Mouse (Mus musculus): ENCODE measurements around the gene Pyroxd1.
A peak's percentile ranks its signal among the peaks of the same experiment; 100 is the strongest.
"Not testable (repeated sequence)": the region's sequence is repeated elsewhere in the genome, so short reads cannot be mapped to it uniquely, and the experiment has no call there.

Gene Pyroxd1

DNA sequence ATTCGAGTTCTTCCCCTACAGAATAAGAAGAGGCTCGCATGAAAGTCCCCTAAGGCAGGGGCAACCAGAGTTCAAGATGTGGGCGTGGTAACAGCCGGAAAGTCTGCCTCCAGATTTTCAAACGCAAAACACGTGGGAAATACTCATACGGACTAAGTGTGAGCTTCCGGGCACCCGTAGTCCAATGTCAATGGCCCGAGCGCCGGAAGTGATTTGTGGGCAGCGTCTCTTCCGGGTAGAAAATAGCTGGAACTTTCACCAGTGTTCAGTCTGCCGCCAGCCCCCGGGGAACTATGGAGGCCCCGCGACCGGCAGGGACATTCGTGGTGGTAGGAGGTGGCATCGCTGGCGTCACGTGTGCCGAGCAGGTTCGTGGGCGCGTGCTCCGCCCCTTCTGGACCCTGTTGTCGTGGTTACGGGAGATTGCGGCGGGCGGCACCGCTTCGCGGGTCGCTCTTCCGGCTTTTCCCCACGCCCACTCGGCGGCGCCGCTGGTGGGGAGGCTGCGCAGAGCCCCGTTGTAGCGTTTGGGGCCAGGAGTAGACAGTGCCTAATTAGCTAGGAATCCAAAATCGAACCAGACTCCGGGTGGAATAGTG is at the start of gene Pyroxd1:
Pyroxd1 (plus strand) TSS at position 215 of the 599 bp plus-strand sequence.
- DNase-seq, result peak; percentile 84

DNA sequence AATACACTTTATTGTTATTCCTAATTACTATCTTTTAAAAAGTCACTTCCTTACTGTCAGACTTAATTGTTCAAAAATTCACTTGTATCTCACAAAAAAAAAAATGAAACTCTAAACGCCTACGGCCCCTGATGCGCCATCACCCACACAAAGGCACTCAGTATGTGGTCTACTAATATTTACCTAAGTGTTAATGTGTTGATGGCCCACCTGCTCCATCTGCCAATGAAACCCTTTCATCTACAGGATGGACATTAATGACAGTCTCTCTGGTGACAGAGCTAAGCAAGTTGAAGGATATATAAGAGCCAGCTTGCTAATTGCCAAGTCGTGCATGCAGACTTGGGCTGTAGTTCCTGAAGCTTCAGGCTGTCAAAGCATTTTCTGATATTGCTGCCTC is 47.4 kb upstream of the Pyroxd1 start, which contains the start of gene Iapp:
Iapp (plus strand) TSS at position 326 of the 400 bp plus-strand sequence.
- DNase-seq, result no peak

DNA sequence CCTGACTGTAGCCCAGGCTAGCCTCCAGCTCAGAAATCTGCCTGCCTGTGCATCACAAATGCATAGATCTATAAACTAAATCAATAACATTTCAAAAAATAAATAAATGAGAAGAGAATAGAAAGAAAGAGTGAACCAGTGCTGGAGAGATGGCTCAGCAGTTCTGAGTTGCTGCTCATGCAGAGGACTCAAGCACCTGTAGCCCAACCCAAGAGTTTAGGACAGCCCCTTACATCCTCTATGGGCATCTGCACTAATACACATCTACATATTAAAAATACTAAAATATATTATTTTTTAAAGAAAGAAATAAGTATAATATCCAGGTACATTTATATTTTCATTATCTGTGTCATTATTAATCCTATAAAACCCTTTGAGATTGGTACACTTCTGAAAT is 40.4 kb upstream of the Pyroxd1 start:
- DNase-seq, result no peak

DNA sequence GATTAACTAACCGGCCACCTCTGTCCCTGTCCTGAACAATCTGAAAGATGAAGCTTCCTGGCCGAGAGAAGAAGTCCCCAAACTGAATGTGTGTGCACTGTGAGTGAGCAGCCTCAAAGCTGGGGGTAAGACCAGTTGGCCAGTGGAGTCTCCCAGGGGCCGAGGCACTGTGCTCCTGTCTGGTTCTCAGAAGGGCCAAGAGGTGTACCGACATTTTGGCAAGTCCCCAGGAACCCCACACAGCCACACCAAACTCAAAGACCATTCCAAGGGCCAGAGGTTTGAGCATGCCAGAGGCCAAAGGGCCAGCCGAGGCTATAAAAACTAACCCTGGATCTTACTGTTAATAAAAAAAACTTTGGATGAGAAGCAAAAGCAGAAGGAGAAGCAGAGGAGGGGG is 31.2 kb upstream of the Pyroxd1 start:
- DNase-seq, result no peak

DNA sequence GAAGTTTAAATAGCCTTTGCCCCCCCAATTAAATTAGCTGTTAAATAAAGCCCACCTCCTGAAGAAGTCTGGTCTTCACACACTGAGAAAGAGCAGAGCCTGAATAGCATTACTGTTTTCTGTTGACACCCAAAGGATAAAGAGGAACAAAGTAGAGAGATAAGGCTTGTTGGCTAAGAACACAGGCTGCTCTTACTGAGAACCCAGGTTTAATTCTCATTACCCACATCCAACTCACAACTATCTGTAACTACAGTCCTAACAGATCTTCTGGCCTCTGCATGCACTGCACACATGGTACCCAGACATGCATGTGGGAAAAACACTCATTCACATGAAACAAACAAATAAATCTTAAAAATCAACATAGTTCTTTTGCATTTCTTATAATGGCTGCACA is 28.3 kb upstream of the Pyroxd1 start:
- no peak for DNase-seq

DNA sequence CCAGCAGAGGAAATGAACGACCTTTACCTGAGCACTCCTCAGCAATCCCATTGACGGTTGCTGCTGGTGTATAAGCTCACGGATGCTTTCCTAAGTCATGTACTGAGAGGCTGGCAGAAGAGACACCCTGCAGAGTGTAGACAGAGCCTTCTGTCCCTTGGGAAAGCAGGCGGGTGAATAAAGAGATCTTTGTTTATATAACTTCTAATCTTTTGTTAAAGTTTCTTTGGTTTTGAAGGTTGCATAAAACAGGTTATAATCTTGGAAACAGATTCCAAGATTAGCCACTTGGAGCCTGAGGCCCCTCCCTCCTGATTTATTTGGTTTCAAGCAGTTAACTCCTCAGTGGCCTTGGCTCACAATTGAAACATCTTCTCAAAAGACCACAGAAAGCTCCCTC is 22.6 kb upstream of the Pyroxd1 start, which contains the start of gene Slco1a5:
Slco1a5 (minus strand) TSS at position 101 of the 400 bp plus-strand sequence.
- no peak for DNase-seq

DNA sequence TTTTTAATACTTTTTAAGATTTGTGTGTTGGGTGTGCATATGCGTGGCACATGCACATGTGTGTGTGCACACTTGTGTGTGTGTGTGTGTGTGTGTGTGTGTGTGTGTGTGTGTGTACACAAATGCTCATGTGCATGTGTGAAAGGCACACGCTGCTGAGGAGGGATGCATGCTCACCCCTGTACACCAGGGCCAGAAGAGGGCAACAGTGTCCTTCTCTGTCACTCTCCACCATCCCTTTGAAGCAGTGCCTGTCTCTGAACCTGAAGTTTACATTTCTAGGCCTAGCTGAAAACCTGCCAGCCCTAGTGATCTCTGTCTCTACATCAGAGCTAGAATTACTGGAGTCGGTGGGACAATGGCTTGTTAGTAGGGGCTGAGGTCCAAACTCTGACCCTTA is 18.9 kb upstream of the Pyroxd1 start:
- DNase-seq, result no peak

DNA sequence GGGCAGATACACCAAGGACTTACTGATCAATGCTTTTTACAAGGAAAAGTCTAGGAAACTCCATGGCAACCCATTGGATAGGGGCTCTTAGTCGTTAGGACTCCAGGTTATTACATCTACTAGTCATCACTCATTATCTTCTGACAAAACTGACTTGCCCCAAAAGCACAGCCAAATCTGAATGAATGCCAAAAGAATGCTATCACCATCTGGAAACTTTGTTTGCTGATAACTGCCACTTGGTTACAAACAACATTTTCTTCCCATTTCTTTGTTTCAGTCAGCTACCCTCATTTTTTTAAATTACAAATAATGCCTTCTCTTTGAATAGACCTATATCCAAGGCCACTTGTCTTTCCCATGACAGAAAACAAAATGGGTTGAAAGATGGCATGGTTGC is 16.3 kb upstream of the Pyroxd1 start:
- DNase-seq, result no peak

DNA sequence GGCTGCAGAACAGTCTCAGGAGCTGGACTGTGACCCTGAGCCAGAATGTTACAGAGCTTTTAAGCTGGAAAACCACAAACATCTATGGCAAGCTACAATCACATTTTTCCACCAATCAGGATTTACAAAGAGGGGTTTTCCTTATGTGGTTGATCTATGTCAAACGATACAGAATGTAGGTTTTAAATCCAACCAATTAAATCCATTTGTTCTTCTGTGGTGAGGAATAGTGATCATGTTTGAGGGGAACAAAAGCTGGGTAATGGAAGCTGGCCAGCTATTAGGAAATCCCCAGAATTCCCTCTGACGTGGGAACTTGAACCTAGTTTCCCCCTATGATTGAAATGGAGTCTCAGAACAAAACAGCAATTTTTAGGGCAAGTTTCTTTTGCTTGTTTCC is 6.5 kb upstream of the Pyroxd1 start:
- no peak for DNase-seq

DNA sequence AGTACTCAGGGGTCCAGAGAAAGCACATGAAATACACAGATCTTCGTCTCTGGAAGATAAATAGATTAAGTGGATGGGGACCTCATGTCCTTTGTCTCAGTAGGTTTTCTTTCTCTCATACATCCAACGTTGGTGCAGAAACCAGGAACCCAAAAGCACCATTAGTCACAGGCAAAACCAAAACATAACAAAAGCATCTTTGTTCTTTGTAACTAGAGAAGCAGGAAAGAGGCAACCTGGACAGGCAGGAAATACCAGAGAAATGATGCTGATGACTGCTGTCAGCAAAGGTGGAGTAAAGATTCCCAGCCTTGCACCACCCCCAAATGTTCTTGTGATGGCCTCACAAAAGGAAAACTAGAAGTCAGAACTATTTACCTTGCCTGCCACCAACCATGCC is 5.9 kb upstream of the Pyroxd1 start:
- no peak for DNase-seq

DNA sequence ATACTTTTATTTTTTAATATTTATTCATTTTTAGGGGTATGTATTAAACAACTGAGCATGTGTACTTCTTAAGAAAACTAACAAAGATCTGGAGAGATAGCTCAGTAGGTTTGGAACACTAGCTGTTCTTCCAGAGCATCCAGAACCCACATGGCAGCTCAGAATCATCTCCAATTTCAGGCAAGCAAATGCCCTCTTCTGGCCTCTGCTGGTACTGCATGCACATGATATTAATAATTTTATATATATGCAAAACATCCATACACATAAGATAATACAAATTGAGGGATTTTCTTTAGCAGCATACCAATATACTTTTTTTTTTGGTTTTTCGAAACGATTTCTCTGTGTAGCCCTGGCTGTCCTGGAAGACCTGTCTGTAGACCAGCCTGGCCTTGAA is 1.9 kb upstream of the Pyroxd1 start:
- no peak for DNase-seq

DNA sequence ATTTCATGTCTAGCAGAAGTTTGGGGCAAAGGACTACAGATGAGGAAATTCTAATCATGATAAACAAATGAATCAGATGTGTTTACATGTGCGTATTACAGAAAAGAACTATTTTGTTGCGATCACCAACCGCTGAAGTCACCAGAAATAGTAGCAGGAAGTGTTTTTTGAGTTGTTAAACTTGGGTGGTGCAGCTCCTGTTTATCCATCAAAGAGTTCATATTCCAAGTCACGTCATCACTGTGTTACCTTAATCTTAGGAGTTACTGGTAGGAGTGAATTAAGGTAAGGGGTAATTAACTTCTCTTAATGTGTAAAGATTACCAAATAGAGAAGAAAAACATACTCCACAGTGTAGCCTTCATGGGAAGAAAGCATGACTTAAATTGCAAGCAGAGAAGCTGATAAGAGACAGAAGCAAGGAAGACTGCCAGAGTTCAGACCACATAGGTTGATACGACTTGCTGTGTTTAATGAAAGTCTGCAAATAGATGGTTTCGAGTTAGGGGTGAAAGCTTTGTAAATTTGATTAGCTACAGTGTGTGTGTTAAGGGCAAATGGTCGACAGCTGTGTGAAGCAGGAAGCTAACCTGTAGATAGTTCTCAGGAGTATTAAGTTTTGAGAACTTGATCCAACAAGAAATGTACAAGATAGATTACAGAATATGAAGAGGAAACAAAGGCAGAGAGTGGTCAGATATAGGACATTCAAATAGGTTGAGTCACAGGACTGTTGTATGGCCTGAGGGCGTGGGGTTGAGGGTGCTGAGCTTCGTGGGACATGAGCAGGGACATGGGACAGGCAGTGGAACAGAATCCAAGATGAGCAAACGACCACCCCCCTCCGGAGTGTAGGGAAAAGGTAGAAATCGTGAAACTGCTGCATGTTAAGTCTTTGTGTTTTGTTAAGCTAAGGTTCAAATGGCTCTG is 992 bp downstream of the Pyroxd1 start:
- no peak for DNase-seq

DNA sequence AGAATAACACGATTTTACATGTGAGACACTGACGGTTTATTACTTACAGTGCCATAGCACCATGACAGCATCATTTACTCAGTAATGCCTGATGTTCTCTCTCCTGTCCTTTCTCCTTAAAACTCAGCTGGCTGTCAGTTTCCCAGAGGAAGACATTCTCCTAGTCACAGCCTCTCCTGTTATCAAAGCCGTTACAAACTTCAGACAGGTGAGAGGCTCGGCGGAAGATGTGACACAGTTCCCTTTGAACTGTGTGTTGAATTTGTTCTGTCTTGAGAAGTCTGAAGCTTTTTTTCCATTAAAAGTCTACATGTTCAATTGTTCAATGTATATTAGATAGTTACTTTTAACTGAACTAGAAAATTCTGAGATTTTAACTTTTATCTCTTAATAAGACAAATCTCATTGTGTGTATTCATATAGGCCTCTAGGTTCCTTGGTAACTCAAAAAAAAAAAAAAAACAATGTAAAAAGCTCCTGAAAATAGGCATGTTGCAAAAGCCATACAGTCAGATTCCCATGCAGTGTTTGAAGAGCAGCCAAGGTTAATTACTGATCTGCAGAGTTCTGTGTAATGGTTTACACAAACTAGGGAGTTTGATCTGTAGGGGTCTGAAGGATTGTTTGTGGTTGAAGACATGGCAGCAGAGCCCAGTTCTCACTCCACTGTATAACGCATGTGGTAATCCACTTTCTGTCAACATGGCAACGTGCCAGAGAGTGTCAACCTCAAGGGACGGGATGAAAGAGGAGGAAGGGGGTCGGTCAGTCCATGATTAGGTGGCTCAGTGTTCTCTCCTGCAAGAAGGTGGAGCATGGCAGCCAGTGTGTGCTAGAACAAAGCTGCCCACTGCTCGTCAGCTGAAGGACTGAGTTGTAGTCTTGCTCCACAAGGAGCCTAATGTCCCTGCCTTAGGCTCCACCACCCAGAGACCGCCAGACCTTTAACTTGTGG is 2.3 kb downstream of the Pyroxd1 start:
- no peak for DNase-seq

DNA sequence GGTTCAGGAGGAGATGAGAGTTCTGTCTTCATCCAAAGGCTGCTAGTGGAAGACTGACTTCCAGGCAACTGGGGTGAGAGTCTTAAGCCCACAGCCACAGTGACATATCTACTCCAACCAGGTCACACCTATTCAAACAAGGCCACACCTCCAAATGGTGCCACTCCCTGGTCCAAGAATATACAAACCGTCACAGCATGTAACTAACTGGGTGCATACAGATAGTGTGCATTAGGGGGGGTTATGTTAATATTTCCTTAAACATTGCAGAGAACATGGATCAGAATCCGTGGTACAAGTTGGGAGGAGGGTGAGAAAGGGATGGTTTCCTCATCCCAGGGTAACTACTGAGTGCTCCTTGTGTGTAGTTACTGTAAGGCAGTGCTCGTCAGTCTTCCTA is 6.6 kb downstream of the Pyroxd1 start:
- DNase-seq, result not testable (repeated sequence)

DNA sequence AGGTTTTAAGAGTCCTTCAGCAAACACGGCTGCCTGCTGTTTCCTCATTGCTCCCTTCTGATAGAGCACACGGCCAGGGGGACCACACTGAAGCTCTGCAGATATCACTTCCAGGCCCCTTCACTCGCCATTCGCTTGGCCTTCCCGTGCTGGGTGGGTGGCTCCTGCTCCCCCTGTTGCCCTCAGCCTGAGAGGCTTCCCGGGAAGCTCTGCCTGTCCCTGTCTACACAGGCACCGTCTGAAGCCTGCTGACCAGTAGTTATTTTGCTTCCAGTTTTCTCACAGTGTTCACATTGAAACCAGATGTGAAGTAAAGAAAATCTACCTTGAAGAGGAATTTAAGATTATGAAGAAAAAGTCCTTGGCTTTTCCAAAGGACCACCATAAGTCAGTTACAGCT is 11.7 kb downstream of the Pyroxd1 start:
- DNase-seq, result no peak

DNA sequence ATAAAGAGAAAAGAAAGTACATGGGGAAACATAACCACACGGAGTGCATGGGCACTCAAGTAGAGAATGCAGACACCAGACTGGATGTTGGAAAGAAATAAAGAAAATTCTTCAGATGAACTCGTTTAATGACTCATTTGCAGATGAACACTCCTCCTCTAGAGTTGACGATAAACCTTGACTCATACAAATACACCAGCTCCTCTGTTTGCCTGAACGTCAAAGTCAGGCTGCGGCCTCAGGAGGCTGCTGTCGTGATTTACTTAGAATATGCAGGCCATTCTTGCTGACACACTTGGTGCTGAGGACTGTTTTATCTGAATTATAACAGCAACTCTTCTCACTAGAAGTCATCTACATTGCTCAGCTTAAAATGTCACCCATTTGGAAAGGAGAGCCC is 16.6 kb downstream of the Pyroxd1 start:
- no peak for DNase-seq

DNA sequence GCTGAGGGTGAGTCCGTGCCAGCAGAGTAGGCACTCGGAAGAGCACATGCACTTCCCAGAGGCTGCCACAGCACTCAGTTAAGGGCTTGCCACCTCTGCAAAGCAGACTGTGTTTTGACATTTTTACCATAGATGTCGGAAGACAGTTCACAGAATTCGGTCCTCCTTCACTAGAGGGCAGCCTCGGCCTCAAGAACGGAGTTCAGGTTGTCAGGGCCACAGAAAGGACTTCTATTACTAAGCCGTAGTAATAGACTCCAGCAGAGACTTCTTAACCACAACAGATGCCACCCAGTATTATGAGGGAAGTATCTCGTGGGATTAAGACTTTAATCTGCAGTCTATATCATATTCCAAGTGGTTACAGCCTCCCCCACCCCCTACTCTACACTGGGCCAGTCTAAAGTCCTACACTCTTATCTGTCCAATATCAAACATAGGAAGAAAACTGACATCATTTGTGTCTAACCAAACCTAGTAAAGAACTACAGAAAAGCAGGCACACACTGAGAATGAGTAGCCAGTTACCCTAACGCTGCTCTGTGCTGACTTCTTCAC is 17.6 kb downstream of the Pyroxd1 start:
- DNase-seq, result no peak

DNA sequence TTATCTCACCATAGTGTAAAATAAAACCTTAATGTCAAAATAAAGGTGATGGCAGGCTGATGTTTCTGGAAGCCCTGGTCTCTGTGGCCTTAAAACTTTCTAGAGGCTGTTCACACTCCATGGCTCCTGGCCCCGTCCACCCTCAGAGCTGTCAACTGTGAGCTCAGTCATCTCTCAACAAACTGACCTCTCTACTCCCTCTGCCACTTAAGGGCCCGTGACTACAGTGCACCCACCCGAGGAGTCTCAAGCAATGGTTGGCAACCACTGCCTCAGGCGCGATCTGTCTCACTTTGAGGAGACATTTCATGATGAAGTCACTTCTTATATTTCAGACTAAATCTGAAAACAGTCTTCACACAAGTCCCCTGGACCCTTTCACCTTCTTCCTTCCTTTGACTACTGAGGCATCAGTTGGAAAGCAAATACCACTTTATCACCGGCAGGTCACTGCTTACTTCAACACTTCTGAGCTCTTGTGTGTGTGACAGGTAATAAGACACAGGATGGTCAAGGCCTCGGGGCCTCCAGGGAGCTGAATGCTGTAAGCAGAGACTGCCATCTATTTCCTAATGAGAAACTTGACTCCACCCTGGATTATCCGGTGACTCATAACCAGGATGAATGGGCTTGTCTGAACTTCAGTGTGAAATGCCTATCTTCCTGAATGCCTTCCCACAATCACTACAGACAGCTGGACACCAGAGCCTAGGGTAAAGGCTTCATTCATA is 20.5 kb downstream of the Pyroxd1 start:
- DNase-seq, result no peak

DNA sequence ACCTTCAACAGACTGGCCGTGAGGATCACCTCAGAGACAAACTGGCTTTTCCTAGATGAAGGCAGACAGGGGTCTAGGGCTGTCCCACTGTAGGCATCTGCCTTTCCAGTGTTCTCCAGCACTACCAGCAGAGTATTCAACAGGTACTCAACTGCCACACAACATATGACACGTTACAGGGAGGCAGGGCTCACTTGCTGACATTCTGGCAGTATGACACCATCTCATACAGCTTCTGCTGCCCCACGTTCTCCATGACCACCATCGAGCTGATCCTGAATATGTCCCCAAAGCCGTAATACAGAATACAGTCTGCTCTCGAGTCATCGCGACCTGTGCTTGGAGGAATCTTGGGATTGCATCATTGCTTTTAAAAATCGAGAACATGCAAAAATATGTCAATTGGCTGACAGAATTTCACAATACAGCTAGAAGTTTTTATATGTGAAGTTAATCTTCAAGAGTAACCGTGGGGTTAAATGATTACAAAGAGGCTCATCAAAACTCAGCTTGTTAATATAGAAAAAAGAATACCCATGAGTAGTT is 21.1 kb downstream of the Pyroxd1 start:
- no peak for DNase-seq

DNA sequence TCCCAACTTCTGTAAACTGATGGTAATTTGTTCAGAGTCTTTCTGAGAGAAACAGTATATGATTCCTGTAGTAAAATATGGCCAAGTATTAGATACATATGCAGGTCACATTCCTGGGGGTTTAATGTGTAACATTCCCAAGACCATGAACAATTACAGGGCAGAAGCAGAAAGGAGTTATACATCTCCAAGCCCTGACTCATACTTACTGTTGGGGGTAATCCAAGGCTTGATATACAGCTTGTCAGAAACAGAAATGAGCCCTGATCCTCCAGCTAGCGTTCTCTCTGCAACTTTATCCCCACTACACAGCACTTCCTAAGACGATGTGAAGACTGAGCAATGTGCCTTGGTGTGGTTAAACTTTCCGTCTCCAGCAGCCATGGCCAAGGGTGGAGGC is 22.1 kb downstream of the Pyroxd1 start:
- DNase-seq, result no peak

DNA sequence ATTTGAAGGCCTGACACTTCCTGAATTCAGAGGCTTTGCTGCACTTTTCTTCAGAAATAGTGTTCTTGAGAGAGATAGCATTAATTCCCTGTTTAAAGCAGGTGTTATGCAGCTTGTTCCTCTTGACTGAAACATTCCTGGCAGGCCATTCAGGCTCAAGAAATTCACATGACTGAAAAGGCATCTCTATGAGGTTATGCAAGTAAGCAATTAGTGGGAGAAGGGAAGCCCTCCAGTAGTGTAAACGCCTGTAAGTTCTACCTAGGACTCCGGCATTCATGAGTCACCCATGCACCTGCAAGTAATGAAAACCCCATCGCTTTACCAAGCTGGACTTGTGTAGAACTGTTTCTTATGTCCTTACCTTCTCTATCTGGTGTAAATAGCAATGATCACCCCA is 24.1 kb downstream of the Pyroxd1 start:
- DNase-seq, result no peak

DNA sequence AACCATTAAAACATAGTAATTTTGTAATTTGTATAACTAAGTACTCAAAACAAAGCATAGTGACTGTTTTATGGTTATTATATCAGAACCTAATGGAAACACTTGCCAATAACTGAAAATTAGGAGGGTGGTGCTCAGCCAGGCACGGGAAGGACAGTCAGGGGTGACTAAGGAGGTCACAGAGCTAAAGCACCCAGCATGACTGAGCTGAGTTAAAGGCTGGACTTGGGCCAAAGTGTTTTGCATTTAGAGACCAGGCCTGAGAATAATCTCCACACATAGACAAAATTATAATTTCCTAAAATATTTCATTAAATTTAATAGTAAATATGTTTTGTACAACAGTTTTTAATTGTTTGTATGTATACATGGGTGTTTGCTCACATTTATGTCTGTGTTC is 31.6 kb downstream of the Pyroxd1 start:
- no peak for DNase-seq
